Mouse (Mus musculus) c-Kit-positive CD71-positive TER-119-positive erythroid progenitor cells, embryonic 14.5 days (primary cell): ENCODE measurements around the gene Vmn2r121.

Experiments used
- DNase-seq: peaks from one replicate; pipeline ENCODE4 v3.0.0-alpha.2; 2013; ENCODE audit warnings: low spot score

Vmn2r121 gene

DNA sequence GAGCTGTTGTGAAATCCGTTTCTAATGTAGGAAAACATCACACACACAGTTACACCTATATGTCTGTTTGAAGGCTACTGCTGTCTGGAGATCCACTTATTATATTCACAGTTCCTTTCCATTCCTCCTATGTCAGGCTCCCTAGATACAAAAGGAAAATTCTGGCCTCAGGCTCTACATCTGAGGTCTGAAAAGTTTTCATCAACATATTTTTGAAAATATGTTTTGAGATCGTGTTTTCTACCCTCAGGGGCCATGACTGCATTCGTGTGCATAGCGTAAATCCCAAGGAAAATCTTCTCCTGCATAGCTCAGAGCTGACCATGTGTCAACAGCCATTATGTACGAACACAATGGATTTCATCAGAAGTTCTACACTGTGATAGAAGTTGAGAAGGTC is at the start of gene Vmn2r121:
Vmn2r121 (minus strand) TSS at position 101 of the 400 bp plus-strand sequence.
- no peak for DNase-seq
